Mouse (Mus musculus) layer of hippocampus, adult 9-11 months (tissue): ENCODE measurements around the gene Dytn.

Experiments used
- DNase-seq: peaks from one replicate; pipeline ENCODE4 v3.0.0; 2022

Dytn gene

GRCm38 (mm10) chr1:63573864-63574611 lies 112.7 kb downstream of the Dytn start:
- no peak for DNase-seq

GRCm38 (mm10) chr1:63573432-63573831 lies 113.3 kb downstream of the Dytn start:
- no peak for DNase-seq
